Mouse (Mus musculus) induced T-regulatory cell, adult 2 months (primary cell): ENCODE results near the gene Arhgap10.

ENCODE experiments used
- DNase-seq: peaks from one replicate; pipeline ENCODE4 v3.0.0-alpha.2; 2012; ENCODE audit warnings: low read depth

Arhgap10 gene

GRCm38 (mm10) chr8:77486749-77487148, 31.0 kb downstream of the Arhgap10 start:
- DNase-seq: no peak

GRCm38 (mm10) chr8:77484817-77485216, 32.9 kb downstream of the Arhgap10 start:
- no peak for DNase-seq

GRCm38 (mm10) chr8:77484266-77484665, 33.5 kb downstream of the Arhgap10 start:
- DNase-seq: no peak

GRCm38 (mm10) chr8:77483676-77484075, 34.1 kb downstream of the Arhgap10 start:
- DNase-seq: no peak

- no peak for DNase-seq
Measured at GRCm38 (mm10) chr8:77481791-77482190, 36.0 kb downstream of the Arhgap10 start.

- no peak for DNase-seq
Measured at GRCm38 (mm10) chr8:77479995-77480394, 37.8 kb downstream of the Arhgap10 start.

- no peak for DNase-seq
Measured at GRCm38 (mm10) chr8:77478913-77479273, 38.9 kb downstream of the Arhgap10 start.

- no peak for DNase-seq
Measured at GRCm38 (mm10) chr8:77478155-77478912, 39.4 kb downstream of the Arhgap10 start.

- no peak for DNase-seq
Measured at GRCm38 (mm10) chr8:77477684-77478083, 40.1 kb downstream of the Arhgap10 start.

GRCm38 (mm10) chr8:77474614-77475013, 43.1 kb downstream of the Arhgap10 start:
- no peak for DNase-seq

GRCm38 (mm10) chr8:77473773-77474172, 44.0 kb downstream of the Arhgap10 start:
- DNase-seq: no peak

- no peak for DNase-seq
Measured at GRCm38 (mm10) chr8:77473373-77473772, 44.4 kb downstream of the Arhgap10 start.

- DNase-seq: no peak
Measured at GRCm38 (mm10) chr8:77461392-77461791, 56.4 kb downstream of the Arhgap10 start.

- DNase-seq: no peak
Measured at GRCm38 (mm10) chr8:77460363-77460762, 57.4 kb downstream of the Arhgap10 start.

- no peak for DNase-seq
Measured at GRCm38 (mm10) chr8:77459696-77460095, 58.1 kb downstream of the Arhgap10 start.

GRCm38 (mm10) chr8:77458575-77458974, 59.2 kb downstream of the Arhgap10 start:
- DNase-seq: no peak

- no peak for DNase-seq
Measured at GRCm38 (mm10) chr8:77456263-77456662, 61.5 kb downstream of the Arhgap10 start.

- DNase-seq: no peak
Measured at GRCm38 (mm10) chr8:77453836-77454235, 63.9 kb downstream of the Arhgap10 start.

GRCm38 (mm10) chr8:77451466-77452382, 66.0 kb downstream of the Arhgap10 start:
- peak; percentile 88 for DNase-seq

GRCm38 (mm10) chr8:77451052-77451451, 66.7 kb downstream of the Arhgap10 start:
- no peak for DNase-seq

- no peak for DNase-seq
Measured at GRCm38 (mm10) chr8:77446294-77446693, 71.5 kb downstream of the Arhgap10 start.

GRCm38 (mm10) chr8:77445642-77446041, 72.1 kb downstream of the Arhgap10 start:
- no peak for DNase-seq
